Mouse (Mus musculus) embryonic facial prominence, embryonic 10.5 days (tissue): ENCODE measurements around the gene Fam193a. TPM values are rescaled to one million over a fixed set of nuclear protein-coding genes. Genes with fewer than 3 reads are reported as not detected.
A peak's percentile ranks its signal among the peaks of the same experiment; 100 is the strongest.

Source experiments
- DNase-seq: peaks from one replicate; pipeline ENCODE4 v3.0.0-alpha.2; 2017; ENCODE audit warnings: low spot score
- H3K27ac ChIP-seq: fragments of 300-500 bp; sonication (generic); replicated peaks from 2 replicates; pipeline ENCODE4 v1.5.1; 2016; ENCODE audit warnings: mild to moderate bottlenecking
- H3K27me3 ChIP-seq: fragments of 300-500 bp; sonication (generic); replicated peaks from 2 replicates; pipeline ENCODE4 v1.6.1; 2016; ENCODE audit warnings: low read depth, mild to moderate bottlenecking; ENCODE audit not compliant: poor library complexity, severe bottlenecking
- H3K36me3 ChIP-seq: fragments of 300-500 bp; sonication (generic); replicated peaks from 2 replicates; pipeline ENCODE4 v1.6.1; 2016; ENCODE audit warnings: mild to moderate bottlenecking, moderate library complexity
- H3K4me1 ChIP-seq: fragments of 300-500 bp; sonication (generic); 2 replicates; pipeline ENCODE4 v1.6.1; 2016
- H3K4me3 ChIP-seq: fragments of 300-500 bp; sonication (generic); 2 replicates; pipeline ENCODE4 v1.5.1; 2016; ENCODE audit warnings: mild to moderate bottlenecking, moderate library complexity
- H3K9me3 ChIP-seq: fragments of 300-500 bp; sonication (generic); 2 replicates; pipeline ENCODE4 v1.6.1; 2016; ENCODE audit warnings: mild to moderate bottlenecking
- WGBS: fragments of 180-500 bp; shearing (Covaris S2); methylation state at CpG from one replicate; pipeline ENCODE4 v1.1.7; 2016; 5-methylcytosine and 5-hydroxymethylcytosine counted together
- polyA plus RNA-seq: library from polyadenylated mRNA; unstranded; fragments of >200 nt; fragmentation: Nextera tagmentation; extraction: Ambion mirVana; gene quantifications from 2 replicates; pipeline ENCODE4 v1.2.1, GENCODE M21; 2016

The Fam193a gene
- polyA plus RNA-seq, 1 experiment from 2014 or later: 13.8 TPM

GRCm38 (mm10) chr5:34352084-34352631 lies 17.6 kb upstream of the Fam193a start:
- Histone ChIP-seq H3K9me3 (no peaks in the 10 kb centered on the region), H3K27me3 (no peaks in the 10 kb centered on the region), H3K36me3 (peaks cover 100% of the 10 kb centered on the region), H3K4me1 (no peaks in the 10 kb centered on the region), H3K27ac (no peak overlapping the region), H3K4me3 (no peak overlapping the region)
- WGBS: 93% methylated on average over 3 of the region's 3 CpGs
- no peak for DNase-seq

GRCm38 (mm10) chr5:34360261-34360660 lies 9.5 kb upstream of the Fam193a start:
- 89% methylated on average over 3 of the region's 3 CpGs for WGBS

DNA sequence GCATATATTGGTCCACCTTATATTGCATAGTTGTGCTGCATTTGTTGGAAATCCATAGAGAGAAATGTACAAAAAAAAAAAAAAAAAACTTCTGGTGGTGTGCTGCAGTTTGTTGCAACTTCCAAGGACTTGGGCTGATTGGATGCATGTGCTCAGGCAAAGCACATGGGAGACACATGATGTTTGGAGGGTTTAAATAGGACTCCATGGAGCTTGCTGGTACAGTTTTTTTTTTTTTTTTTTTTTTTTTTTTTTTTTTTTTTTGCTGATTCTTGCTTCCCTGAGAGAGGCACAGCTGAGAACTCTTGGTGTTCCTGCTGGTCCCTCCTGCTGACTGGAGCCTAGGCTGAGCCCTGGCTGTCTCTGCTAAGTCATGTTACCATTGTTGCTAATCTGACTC lies 6.6 kb upstream of the Fam193a start:
- DNase-seq: no peak
- Histone ChIP-seq H3K27me3 (no peaks in the 10 kb centered on the region), H3K9me3 (no peaks in the 10 kb centered on the region), H3K36me3 (peaks cover 70% of the 10 kb centered on the region), H3K27ac (no peak overlapping the region), H3K4me1 (no peaks in the 10 kb centered on the region), H3K4me3 (no peak overlapping the region)

More at GRCm38 (mm10) chr5:34360261-34360660, 9.5 kb upstream of the Fam193a start:
- no peaks in the 10 kb centered on the region for H3K4me1 ChIP-seq
- H3K36me3 ChIP-seq: peaks cover 95% of the 10 kb centered on the region
- H3K27ac ChIP-seq: no peak overlapping the region
- H3K27me3 ChIP-seq: no peaks in the 10 kb centered on the region
- DNase-seq: no peak
- no peaks in the 10 kb centered on the region for H3K9me3 ChIP-seq
- H3K4me3 ChIP-seq: no peak overlapping the region

- H3K27me3 ChIP-seq: no peaks in the 10 kb centered on the region
- H3K27ac ChIP-seq: peak overlapping the region; percentile 91
- H3K4me3 ChIP-seq: peak overlapping the region; percentile 95
- peaks cover 16% of the 10 kb centered on the region for H3K36me3 ChIP-seq
- 70% methylated on average over 7 of the region's 7 CpGs for WGBS
- H3K4me1 ChIP-seq: peaks cover 31% of the 10 kb centered on the region
- DNase-seq: no peak
- H3K9me3 ChIP-seq: no peaks in the 10 kb centered on the region
These were observed 1.0 kb upstream of the Fam193a start for GRCm38 (mm10) chr5:34368551-34369290.

DNA sequence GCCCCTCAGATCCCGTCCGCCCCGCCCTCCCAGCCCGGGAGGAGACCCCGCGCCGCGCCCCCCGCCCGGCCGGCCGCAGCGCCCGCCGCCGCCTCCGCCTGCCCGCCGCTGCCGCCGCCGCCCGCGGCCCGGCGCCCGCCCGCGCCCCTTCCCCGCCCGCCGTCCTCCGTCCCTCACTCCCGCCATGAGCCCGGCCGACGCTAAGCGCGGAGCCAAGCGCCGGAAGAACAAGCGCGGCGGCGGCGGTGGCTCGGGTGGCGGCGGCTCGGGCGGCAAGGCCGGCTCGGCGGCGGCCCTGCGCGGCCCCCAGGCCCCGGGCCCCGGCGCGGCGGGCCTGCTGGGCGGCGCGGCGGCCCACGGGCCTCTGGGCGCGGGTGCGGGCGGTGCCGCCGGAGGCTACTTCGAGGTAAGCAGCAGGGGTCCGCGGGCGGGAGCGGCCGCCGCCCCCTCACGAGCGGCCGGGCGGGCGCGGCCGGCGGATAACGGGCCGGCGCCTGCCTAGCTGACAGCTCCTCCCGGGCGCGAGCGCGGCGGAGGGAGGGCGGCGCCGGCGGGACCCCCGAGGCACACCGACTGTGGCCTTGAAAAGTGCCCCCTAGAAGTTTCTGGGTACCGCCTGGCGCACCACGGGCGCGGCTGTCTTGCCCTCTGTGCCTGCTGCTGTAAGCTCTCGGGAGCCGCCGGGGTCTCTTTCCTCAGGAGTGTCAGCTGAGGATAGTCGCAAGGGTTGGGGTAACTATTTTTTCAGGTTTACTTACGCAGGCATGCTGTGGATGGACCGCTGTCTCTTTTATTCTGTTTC lies 490 bp downstream of the Fam193a start:
- Histone ChIP-seq H3K4me1 (peaks cover 31% of the 10 kb centered on the region), H3K27ac (peak overlapping the region; percentile 91), H3K27me3 (no peaks in the 10 kb centered on the region), H3K4me3 (peak overlapping the region; percentile 95), H3K9me3 (no peaks in the 10 kb centered on the region), H3K36me3 (peaks cover 4% of the 10 kb centered on the region)
- DNase-seq: peak; percentile 61
- WGBS: 4% methylated on average over 114 of the region's 114 CpGs

DNA sequence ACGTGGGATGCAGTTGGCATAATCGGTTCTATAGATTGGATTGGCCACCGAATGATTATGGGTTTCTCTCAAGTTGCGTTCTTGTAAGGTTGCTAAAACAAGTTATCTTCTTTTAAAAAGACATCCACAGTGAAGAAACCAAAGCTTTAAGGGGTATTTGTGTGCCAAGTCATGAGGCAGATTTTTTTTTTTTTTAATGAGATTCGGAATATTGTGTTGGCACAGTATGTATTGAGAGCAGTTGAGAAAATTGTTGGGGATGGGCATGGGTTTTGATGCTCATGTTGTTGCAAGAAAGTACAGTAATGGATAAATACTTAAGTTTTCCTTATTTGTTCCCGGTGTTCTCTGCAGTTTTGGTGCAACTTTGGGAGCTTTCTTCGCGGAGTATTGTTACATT lies 1.1 kb downstream of the Fam193a start:
- Histone ChIP-seq H3K4me3 (peak overlapping the region; percentile 95), H3K4me1 (peaks cover 31% of the 10 kb centered on the region), H3K27ac (peak overlapping the region; percentile 91), H3K9me3 (no peaks in the 10 kb centered on the region), H3K36me3 (no peaks in the 10 kb centered on the region), H3K27me3 (no peaks in the 10 kb centered on the region)
- DNase-seq: no peak
- WGBS: 39% methylated on average over 8 of the region's 8 CpGs

- no peaks in the 10 kb centered on the region for H3K27me3 ChIP-seq
- no peak overlapping the region for H3K4me3 ChIP-seq
- no peak for DNase-seq
- H3K4me1 ChIP-seq: peaks cover 31% of the 10 kb centered on the region
- no peak overlapping the region for H3K27ac ChIP-seq
- no peaks in the 10 kb centered on the region for H3K9me3 ChIP-seq
- peaks cover 5% of the 10 kb centered on the region; the same call in 1 of the 2 replicates for H3K36me3 ChIP-seq
These were observed 2.4 kb downstream of the Fam193a start for GRCm38 (mm10) chr5:34372141-34372540.

GRCm38 (mm10) chr5:34372541-34372940 lies 2.8 kb downstream of the Fam193a start:
- Histone ChIP-seq H3K4me1 (peaks cover 31% of the 10 kb centered on the region), H3K36me3 (peaks cover 6% of the 10 kb centered on the region; the same call in 1 of the 2 replicates), H3K9me3 (no peaks in the 10 kb centered on the region), H3K4me3 (no peak overlapping the region), H3K27ac (no peak overlapping the region), H3K27me3 (no peaks in the 10 kb centered on the region)
- DNase-seq: no peak

- Histone ChIP-seq H3K27ac (no peak overlapping the region), H3K4me1 (no peaks in the 10 kb centered on the region), H3K9me3 (no peaks in the 10 kb centered on the region; the same call in 1 of the 2 replicates), H3K4me3 (no peak overlapping the region), H3K27me3 (no peaks in the 10 kb centered on the region), H3K36me3 (peaks cover 22% of the 10 kb centered on the region)
- no peak for DNase-seq
These were observed 9.1 kb downstream of the Fam193a start for GRCm38 (mm10) chr5:34378787-34379186.

- H3K27ac ChIP-seq: no peak overlapping the region
- H3K27me3 ChIP-seq: no peaks in the 10 kb centered on the region
- peaks cover 38% of the 10 kb centered on the region for H3K36me3 ChIP-seq
- H3K4me1 ChIP-seq: no peaks in the 10 kb centered on the region
- WGBS: 95% methylated on average over 2 of the region's 2 CpGs
- no peak for DNase-seq
- H3K4me3 ChIP-seq: no peak overlapping the region
- peaks cover 13% of the 10 kb centered on the region for H3K9me3 ChIP-seq
These were observed 12.0 kb downstream of the Fam193a start for GRCm38 (mm10) chr5:34381700-34382099.

- H3K27me3 ChIP-seq: no peaks in the 10 kb centered on the region
- peaks cover 50% of the 10 kb centered on the region for H3K36me3 ChIP-seq
- no peak overlapping the region for H3K4me3 ChIP-seq
- H3K9me3 ChIP-seq: peaks cover 16% of the 10 kb centered on the region
- DNase-seq: no peak
- no peak overlapping the region for H3K27ac ChIP-seq
- 96% methylated on average over 5 of the region's 5 CpGs for WGBS
- no peaks in the 10 kb centered on the region for H3K4me1 ChIP-seq
These were observed 15.9 kb downstream of the Fam193a start for GRCm38 (mm10) chr5:34385616-34386015.

- no peak overlapping the region for H3K27ac ChIP-seq
- H3K4me1 ChIP-seq: no peaks in the 10 kb centered on the region
- H3K36me3 ChIP-seq: peaks cover 49% of the 10 kb centered on the region
- H3K9me3 ChIP-seq: peaks cover 16% of the 10 kb centered on the region
- DNase-seq: no peak
- 99% methylated on average over 2 of the region's 2 CpGs for WGBS
- H3K27me3 ChIP-seq: no peaks in the 10 kb centered on the region
- no peak overlapping the region for H3K4me3 ChIP-seq
These were observed 17.0 kb downstream of the Fam193a start for GRCm38 (mm10) chr5:34386744-34387143.

DNA sequence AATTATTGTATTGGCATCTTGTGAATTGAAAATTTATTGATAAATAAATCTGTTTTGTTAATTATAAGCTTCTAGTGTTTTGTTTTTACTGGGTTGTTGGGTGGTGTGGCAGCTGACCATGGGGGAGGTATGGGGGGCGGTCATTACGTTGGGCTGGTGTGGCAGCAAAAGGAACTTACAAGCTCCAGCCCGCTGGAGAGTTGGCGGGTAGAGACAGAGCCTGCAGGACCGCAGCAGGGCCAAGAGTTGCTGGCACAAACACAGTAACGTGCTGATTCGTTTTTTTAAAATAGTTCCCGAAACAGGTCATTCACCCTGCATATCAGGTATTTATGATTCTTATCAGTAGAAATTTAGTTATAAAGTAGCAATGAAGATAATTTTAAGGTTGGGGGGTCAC lies 23.5 kb downstream of the Fam193a start:
- H3K27ac ChIP-seq: no peak overlapping the region
- H3K36me3 ChIP-seq: no peaks in the 10 kb centered on the region
- no peak for DNase-seq
- no peaks in the 10 kb centered on the region for H3K4me1 ChIP-seq
- H3K27me3 ChIP-seq: no peaks in the 10 kb centered on the region
- no peaks in the 10 kb centered on the region for H3K9me3 ChIP-seq
- WGBS: 93% methylated on average over 8 of the region's 8 CpGs
- no peak overlapping the region for H3K4me3 ChIP-seq
